Mouse (Mus musculus) embryonic facial prominence, embryonic 15.5 days (tissue): Measurements from ENCODE around the gene Gcfc2. TPM values are rescaled to one million over a fixed set of nuclear protein-coding genes. Genes with fewer than 3 reads are reported as not detected.

Source experiments
- ATAC-seq: fragments of 200-750 bp; cut with Nextera tagmentation; 2 replicates; pipeline ENCODE4 v1.8.0; 2017; ENCODE audit warnings: low read depth, moderate TSS enrichment; ENCODE audit not compliant: insufficient number of reproducible peaks, low FRiP score, low TSS enrichment
- H3K27ac ChIP-seq: fragments of 300-500 bp; sonication (generic); replicated peaks from 2 replicates; pipeline ENCODE4 v1.5.1; 2015; ENCODE audit warnings: mild to moderate bottlenecking, inconsistent platforms
- H3K27me3 ChIP-seq: fragments of 300-500 bp; sonication (generic); 2 replicates; pipeline ENCODE4 v1.6.1; 2015; ENCODE audit warnings: inconsistent platforms
- H3K36me3 ChIP-seq: fragments of 300-500 bp; sonication (generic); 2 replicates; pipeline ENCODE4 v1.6.1; 2015; ENCODE audit warnings: mild to moderate bottlenecking, inconsistent platforms
- H3K4me1 ChIP-seq: fragments of 300-500 bp; sonication (generic); 2 replicates; pipeline ENCODE4 v1.6.1; 2015; ENCODE audit warnings: inconsistent platforms
- H3K4me2 ChIP-seq: fragments of 300-500 bp; sonication (generic); replicated peaks from 2 replicates; pipeline ENCODE4 v1.6.1; 2015; ENCODE audit warnings: mild to moderate bottlenecking, inconsistent platforms
- H3K4me3 ChIP-seq: fragments of 300-500 bp; sonication (generic); replicated peaks from 2 replicates; pipeline ENCODE4 v1.5.1; 2015; ENCODE audit warnings: mild to moderate bottlenecking, inconsistent platforms
- H3K9ac ChIP-seq: fragments of 300-500 bp; sonication (generic); 2 replicates; pipeline ENCODE4 v1.6.1; 2015; ENCODE audit warnings: inconsistent platforms
- H3K9me3 ChIP-seq: fragments of 300-500 bp; sonication (generic); replicated peaks from 2 replicates; pipeline ENCODE4 v1.6.1; 2016; ENCODE audit warnings: inconsistent platforms
- WGBS: fragments of 180-500 bp; shearing (Covaris S2); methylation state at CpG from one replicate; pipeline ENCODE4 v1.1.7; 2015; 5-methylcytosine and 5-hydroxymethylcytosine counted together
- polyA plus RNA-seq: library from polyadenylated mRNA; unstranded; fragments of >200 nt; fragmentation: Nextera tagmentation; extraction: Ambion mirVana; gene quantifications from 2 replicates; pipeline ENCODE4 v1.2.1, GENCODE M21; 2015

The Gcfc2 gene
- 8.6 and 12.5 TPM in 2 replicates for polyA plus RNA-seq

GRCm38 (mm10) chr6:81923523-81924142 lies at the start of gene Gcfc2:
Gene Gcfc2, plus strand, starts transcription at chr6:81923669.
- Histone ChIP-seq H3K36me3 (peaks cover 24% of the 10 kb centered on the region; the same call in 1 of the 2 replicates), H3K9me3 (no peaks in the 10 kb centered on the region), H3K27ac (peak within 1 kb of the TSS; percentile 55), H3K4me1 (peaks cover 6% of the 10 kb centered on the region), H3K27me3 (no peaks in the 10 kb centered on the region), H3K4me2 (peak within 1 kb of the TSS; percentile 56), H3K4me3 (peak within 1 kb of the TSS; percentile 75), H3K9ac (peak within 1 kb of the TSS; percentile 95)
- ATAC-seq: peak; percentile 89
- under 1% methylated on average over 56 of the region's 56 CpGs for WGBS

GRCm38 (mm10) chr6:81895678-81896230 lies 27.7 kb upstream of the Gcfc2 start:
- no peak overlapping the region for H3K4me2 ChIP-seq
- no peak overlapping the region for H3K27ac ChIP-seq
- H3K4me1 ChIP-seq: no peaks in the 10 kb centered on the region
- H3K27me3 ChIP-seq: no peaks in the 10 kb centered on the region
- ATAC-seq: no peak
- 65% methylated on average over 3 of the region's 3 CpGs for WGBS
- H3K9me3 ChIP-seq: no peaks in the 10 kb centered on the region
- H3K4me3 ChIP-seq: no peak overlapping the region
- no peaks in the 10 kb centered on the region for H3K36me3 ChIP-seq
- H3K9ac ChIP-seq: no peak overlapping the region

GRCm38 (mm10) chr6:81910302-81910855 lies 13.1 kb upstream of the Gcfc2 start:
- no peak overlapping the region for H3K4me3 ChIP-seq
- no peaks in the 10 kb centered on the region for H3K4me1 ChIP-seq
- H3K27ac ChIP-seq: no peak overlapping the region
- no peak for ATAC-seq
- WGBS: 85% methylated on average over 25 of the region's 25 CpGs
- H3K4me2 ChIP-seq: no peak overlapping the region
- H3K27me3 ChIP-seq: no peaks in the 10 kb centered on the region
- H3K36me3 ChIP-seq: no peaks in the 10 kb centered on the region
- no peak overlapping the region for H3K9ac ChIP-seq
- H3K9me3 ChIP-seq: no peaks in the 10 kb centered on the region

GRCm38 (mm10) chr6:81911244-81911643 lies 12.2 kb upstream of the Gcfc2 start:
- Histone ChIP-seq H3K9ac (no peak overlapping the region), H3K4me3 (no peak overlapping the region), H3K9me3 (no peaks in the 10 kb centered on the region), H3K4me2 (no peak overlapping the region), H3K27me3 (no peaks in the 10 kb centered on the region), H3K36me3 (no peaks in the 10 kb centered on the region), H3K4me1 (no peaks in the 10 kb centered on the region), H3K27ac (no peak overlapping the region)
- WGBS: 79% methylated on average over 5 of the region's 5 CpGs
- no peak for ATAC-seq

- H3K27ac ChIP-seq: no peak overlapping the region
- H3K4me3 ChIP-seq: no peak overlapping the region
- 89% methylated on average over 4 of the region's 4 CpGs for WGBS
- no peaks in the 10 kb centered on the region for H3K36me3 ChIP-seq
- no peaks in the 10 kb centered on the region for H3K9me3 ChIP-seq
- no peak overlapping the region for H3K4me2 ChIP-seq
- ATAC-seq: no peak
- no peaks in the 10 kb centered on the region for H3K27me3 ChIP-seq
- no peak overlapping the region for H3K9ac ChIP-seq
- H3K4me1 ChIP-seq: no peaks in the 10 kb centered on the region
Measured at GRCm38 (mm10) chr6:81911713-81912112, 11.8 kb upstream of the Gcfc2 start.

- Histone ChIP-seq H3K36me3 (no peaks in the 10 kb centered on the region), H3K27me3 (no peaks in the 10 kb centered on the region), H3K27ac (no peak overlapping the region), H3K4me1 (no peaks in the 10 kb centered on the region), H3K9ac (no peak overlapping the region), H3K9me3 (no peaks in the 10 kb centered on the region), H3K4me2 (no peak overlapping the region), H3K4me3 (no peak overlapping the region)
- 69% methylated on average over 3 of the region's 3 CpGs for WGBS
- ATAC-seq: no peak
Measured at GRCm38 (mm10) chr6:81912177-81912576, 11.3 kb upstream of the Gcfc2 start.

GRCm38 (mm10) chr6:81924304-81924703 lies 835 bp downstream of the Gcfc2 start:
- Histone ChIP-seq H3K4me3 (peak overlapping the region; percentile 75), H3K36me3 (peaks cover 24% of the 10 kb centered on the region; the same call in 1 of the 2 replicates), H3K4me1 (peaks cover 6% of the 10 kb centered on the region), H3K9me3 (no peaks in the 10 kb centered on the region), H3K27ac (no peak overlapping the region), H3K4me2 (peak overlapping the region; percentile 56), H3K27me3 (no peaks in the 10 kb centered on the region), H3K9ac (peak overlapping the region; percentile 95)
- no peak for ATAC-seq
- WGBS: 20% methylated on average over 5 of the region's 5 CpGs

- no peak for ATAC-seq
- no peaks in the 10 kb centered on the region for H3K9me3 ChIP-seq
- 91% methylated on average over 4 of the region's 4 CpGs for WGBS
- H3K9ac ChIP-seq: no peak overlapping the region
- H3K36me3 ChIP-seq: peaks cover 65% of the 10 kb centered on the region
- no peak overlapping the region for H3K4me3 ChIP-seq
- no peaks in the 10 kb centered on the region for H3K27me3 ChIP-seq
- peaks cover 2% of the 10 kb centered on the region for H3K4me1 ChIP-seq
- no peak overlapping the region for H3K4me2 ChIP-seq
- H3K27ac ChIP-seq: no peak overlapping the region
Measured at GRCm38 (mm10) chr6:81929402-81929801, 5.9 kb downstream of the Gcfc2 start.

- Histone ChIP-seq H3K9ac (no peak overlapping the region), H3K27ac (no peak overlapping the region), H3K36me3 (peaks cover 58% of the 10 kb centered on the region), H3K9me3 (no peaks in the 10 kb centered on the region), H3K4me3 (no peak overlapping the region), H3K4me1 (no peaks in the 10 kb centered on the region), H3K4me2 (no peak overlapping the region), H3K27me3 (no peaks in the 10 kb centered on the region)
- WGBS: 96% methylated on average over 3 of the region's 3 CpGs
- no peak for ATAC-seq
Measured at GRCm38 (mm10) chr6:81933281-81933680, 9.8 kb downstream of the Gcfc2 start.

- Histone ChIP-seq H3K27ac (no peak overlapping the region), H3K9me3 (no peaks in the 10 kb centered on the region), H3K27me3 (no peaks in the 10 kb centered on the region), H3K9ac (no peak overlapping the region), H3K4me3 (no peak overlapping the region), H3K36me3 (peaks cover 75% of the 10 kb centered on the region), H3K4me1 (no peaks in the 10 kb centered on the region), H3K4me2 (no peak overlapping the region)
- 93% methylated on average over 5 of the region's 5 CpGs for WGBS
- ATAC-seq: no peak
Measured at GRCm38 (mm10) chr6:81941718-81942117, 18.2 kb downstream of the Gcfc2 start.

- no peak overlapping the region for H3K27ac ChIP-seq
- H3K4me1 ChIP-seq: no peaks in the 10 kb centered on the region
- no peak overlapping the region for H3K9ac ChIP-seq
- no peak overlapping the region for H3K4me3 ChIP-seq
- H3K36me3 ChIP-seq: peaks cover 89% of the 10 kb centered on the region
- WGBS: 88% methylated on average over 2 of the region's 2 CpGs
- no peak for ATAC-seq
- H3K27me3 ChIP-seq: no peaks in the 10 kb centered on the region
- H3K9me3 ChIP-seq: no peaks in the 10 kb centered on the region
- H3K4me2 ChIP-seq: no peak overlapping the region
Measured at GRCm38 (mm10) chr6:81943281-81943680, 19.8 kb downstream of the Gcfc2 start.
